Mouse (Mus musculus) liver, embryonic 14.5 days (tissue): ENCODE results near the gene Tgoln1.

Experiments
- CTCF ChIP-seq: IDR thresholded peaks from 2 replicates; pipeline ENCODE4 v1.5.1; 2016; ENCODE audit warnings: antibody characterized with exemption, low read depth, control low read depth
- EP300 ChIP-seq: IDR thresholded peaks from 2 replicates; pipeline ENCODE4 v1.6.1; 2016; ENCODE audit warnings: antibody characterized with exemption, low read depth

GRCm38 (mm10) chr6:72626391-72626790, 9.6 kb upstream of the Tgoln1 start:
- TF ChIP-seq CTCF, result no peak
- no peak for TF ChIP-seq EP300
